Mouse (Mus musculus): ENCODE data around the gene Car15. TPM values are rescaled to one million over a fixed set of nuclear protein-coding genes. Genes with fewer than 3 reads are reported as not detected.
A peak's percentile ranks its signal among the peaks of the same experiment; 100 is the strongest.

Gene Car15
- polyA plus RNA-seq, 1 experiment from 2014 or later = 3.3 TPM

DNA sequence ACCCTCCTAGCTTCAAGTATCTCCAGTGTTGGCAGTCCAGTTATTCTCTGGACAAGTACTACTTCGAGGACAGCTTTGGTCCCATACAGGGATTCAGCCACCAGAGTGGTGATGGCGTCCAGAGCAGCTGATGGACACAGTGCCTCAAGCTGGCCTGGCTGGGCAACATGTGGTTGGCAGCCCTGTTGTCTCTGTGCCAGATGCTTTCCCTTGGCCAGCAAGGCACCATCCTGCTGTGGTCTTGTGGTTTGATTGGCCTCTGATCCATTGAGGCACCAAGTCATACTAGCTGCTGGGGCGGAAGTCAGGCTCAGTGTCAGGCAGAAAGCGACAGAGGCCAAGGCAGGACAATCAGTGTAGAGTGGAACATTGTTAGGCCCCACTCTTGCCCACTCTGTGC lies 29.0 kb downstream of the Car15 start:
- H3K36me3 ChIP-seq = peaks cover 10% of the 10 kb centered on the region; the same call in 1 of the 2 replicates
- H3K4me2 ChIP-seq = no peak overlapping the region
- H3K4me3 ChIP-seq = no peak overlapping the region
- no peaks in the 10 kb centered on the region for H3K9me3 ChIP-seq
- ATAC-seq (ENCODE audit: borderline replicate concordance, extremely low read depth, low FRiP score, low TSS enrichment) = no peak
- no peak overlapping the region for H3K9ac ChIP-seq
- H3K4me1 ChIP-seq = peaks cover 67% of the 10 kb centered on the region
- peak overlapping the region; percentile 82 for H3K27ac ChIP-seq
- H3K27me3 ChIP-seq = peaks cover 32% of the 10 kb centered on the region
- WGBS = 75% methylated on average over 4 of the region's 4 CpGs

DNA sequence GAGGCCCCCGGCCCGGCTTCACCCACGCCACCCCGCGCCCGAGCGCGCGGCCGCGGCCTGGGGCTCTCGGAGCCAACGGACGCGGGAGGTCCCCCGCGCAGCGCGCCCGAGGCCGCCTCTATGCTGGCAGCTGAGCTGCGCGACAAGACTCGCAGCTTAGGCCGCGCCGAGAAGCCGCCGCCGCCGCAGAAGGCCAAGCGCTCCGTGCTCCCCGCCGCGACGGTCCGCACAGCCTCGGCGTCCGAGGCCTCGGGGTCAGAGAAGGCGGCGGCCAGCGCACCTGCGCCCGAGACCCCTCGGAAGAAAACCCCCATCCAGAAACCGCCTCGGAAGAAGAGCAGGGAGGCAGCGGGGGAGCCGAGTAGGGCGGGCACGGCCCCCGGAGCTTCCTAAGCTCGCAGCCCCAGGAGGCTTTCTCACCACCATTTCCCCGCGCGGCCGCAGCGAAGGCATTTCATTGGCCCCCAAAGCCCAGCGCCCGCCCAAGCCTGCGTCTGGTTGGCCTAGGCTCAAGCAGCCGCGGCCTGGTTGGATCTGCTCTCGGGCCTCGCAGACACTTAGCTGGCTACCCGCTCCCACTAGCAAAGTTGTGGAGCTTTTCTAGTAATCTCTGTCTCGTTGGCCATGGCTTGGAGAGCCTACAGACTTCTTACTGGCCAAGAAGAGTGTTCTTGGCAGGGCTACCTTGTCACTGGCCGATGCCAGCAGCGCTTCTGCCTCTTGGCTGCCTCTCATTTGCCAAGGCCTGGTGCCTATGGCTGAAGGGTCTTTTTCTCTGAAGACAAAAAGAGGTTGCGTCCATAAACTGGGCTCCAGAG lies 30.8 kb downstream of the Car15 start:
- H3K36me3 ChIP-seq = peaks cover 14% of the 10 kb centered on the region; the same call in 1 of the 2 replicates
- H3K4me1 ChIP-seq = peaks cover 84% of the 10 kb centered on the region
- peak overlapping the region; percentile 92 for H3K4me2 ChIP-seq
- H3K4me3 ChIP-seq = peak overlapping the region; percentile 45
- H3K27ac ChIP-seq = peak overlapping the region; percentile 74
- 8% methylated on average over 73 of the region's 73 CpGs for WGBS
- H3K9me3 ChIP-seq = no peaks in the 10 kb centered on the region
- peaks cover 50% of the 10 kb centered on the region for H3K27me3 ChIP-seq
- peak; percentile 29; the same call in 1 of the 2 replicates for ATAC-seq (ENCODE audit: borderline replicate concordance, extremely low read depth, low FRiP score, low TSS enrichment)
- H3K9ac ChIP-seq = peak overlapping the region; percentile 57

DNA sequence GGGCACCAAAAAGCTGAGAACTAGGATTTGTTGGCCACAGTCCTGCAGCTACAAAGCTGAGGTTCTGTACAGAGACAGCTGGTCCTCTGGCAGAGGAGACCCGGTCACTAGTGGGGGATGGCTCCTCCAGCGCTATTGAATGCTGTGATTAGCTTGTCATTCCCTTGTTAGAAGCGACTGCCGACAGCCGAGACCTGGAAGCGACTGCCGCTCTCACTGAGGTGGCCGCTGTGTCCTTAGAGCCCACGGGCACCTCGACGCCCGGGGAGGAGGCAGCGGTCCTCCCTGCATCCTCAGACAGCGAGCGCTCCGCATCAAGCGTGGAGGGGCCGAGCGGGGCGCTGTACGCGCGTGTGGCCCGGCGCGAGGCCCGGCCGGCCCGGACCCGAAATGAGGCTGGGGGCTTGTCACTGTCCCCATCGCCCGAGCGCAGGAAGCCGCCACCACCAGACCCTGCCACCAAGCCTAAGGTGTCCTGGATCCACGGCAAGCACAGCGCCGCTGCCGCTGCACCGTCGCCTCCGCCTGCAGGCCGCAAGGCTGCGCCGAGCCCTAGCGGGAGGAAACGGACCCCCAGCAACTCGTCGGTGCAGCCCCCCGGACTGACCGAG lies 31.5 kb downstream of the Car15 start:
- Histone ChIP-seq H3K27ac (peak overlapping the region; percentile 74), H3K4me1 (peaks cover 88% of the 10 kb centered on the region), H3K4me3 (peak overlapping the region; percentile 45), H3K9ac (peak overlapping the region; percentile 57), H3K36me3 (peaks cover 14% of the 10 kb centered on the region; the same call in 1 of the 2 replicates), H3K4me2 (peak overlapping the region; percentile 92), H3K27me3 (peaks cover 57% of the 10 kb centered on the region), H3K9me3 (no peaks in the 10 kb centered on the region)
- WGBS = 10% methylated on average over 50 of the region's 50 CpGs
- no peak; the same call in 1 of the 2 replicates for ATAC-seq (ENCODE audit: borderline replicate concordance, extremely low read depth, low FRiP score, low TSS enrichment)

DNA sequence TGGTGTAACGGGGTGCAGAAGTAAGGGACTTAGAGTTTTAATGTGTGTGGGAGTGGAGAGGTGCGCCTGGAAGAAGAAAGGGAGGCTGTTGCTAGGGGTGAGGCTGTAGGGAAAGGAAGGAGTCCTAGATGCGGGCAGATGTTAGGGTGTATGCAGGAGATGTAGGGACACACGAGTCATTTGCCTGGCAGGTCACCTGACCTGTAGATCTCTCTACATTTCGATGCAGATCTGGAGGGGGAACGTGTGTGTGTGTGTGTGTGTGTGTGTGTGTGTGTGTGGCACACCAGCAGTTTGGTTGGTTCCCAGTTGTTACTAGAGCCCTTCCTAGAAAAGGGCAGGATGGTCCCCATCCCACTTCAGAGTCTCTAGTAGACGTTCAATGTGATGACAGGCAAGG lies 33.2 kb downstream of the Car15 start:
- Histone ChIP-seq H3K4me2 (peak overlapping the region; percentile 56), H3K4me3 (peak overlapping the region; percentile 25; the same call in 1 of the 2 replicates), H3K9ac (no peak overlapping the region; the same call in 1 of the 2 replicates), H3K9me3 (no peaks in the 10 kb centered on the region), H3K27me3 (peaks cover 67% of the 10 kb centered on the region), H3K36me3 (peaks cover 14% of the 10 kb centered on the region; the same call in 1 of the 2 replicates), H3K27ac (no peak overlapping the region), H3K4me1 (peaks cover 95% of the 10 kb centered on the region)
- whole genome bisulfite sequencing = 44% methylated on average over 7 of the region's 7 CpGs
- no peak for ATAC-seq (ENCODE audit: borderline replicate concordance, extremely low read depth, low FRiP score, low TSS enrichment)

DNA sequence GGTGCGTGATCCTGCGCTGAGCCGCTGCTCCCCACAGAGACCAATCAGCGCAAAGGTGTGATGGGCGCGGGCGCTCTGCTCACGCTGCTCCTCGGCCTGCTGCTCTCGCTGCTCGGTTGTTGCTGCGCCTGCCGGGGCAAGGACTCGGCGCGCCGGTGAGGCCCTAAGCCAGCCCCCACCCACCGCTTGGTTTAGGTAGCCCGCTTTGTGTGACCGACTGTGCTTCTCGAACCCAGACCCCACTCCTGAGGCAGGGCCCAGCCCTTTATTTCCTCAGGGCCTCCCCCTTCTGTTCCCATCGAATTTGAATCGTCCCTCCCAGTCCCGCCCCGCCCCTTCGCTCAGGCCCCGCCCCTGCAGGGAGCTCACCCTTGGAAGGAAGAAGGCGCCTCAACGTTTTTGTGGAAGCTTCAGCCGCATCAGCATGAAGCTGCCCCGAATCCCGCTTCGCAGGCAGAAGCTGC lies 33.7 kb downstream of the Car15 start:
- H3K4me1 ChIP-seq = peaks cover 96% of the 10 kb centered on the region

DNA sequence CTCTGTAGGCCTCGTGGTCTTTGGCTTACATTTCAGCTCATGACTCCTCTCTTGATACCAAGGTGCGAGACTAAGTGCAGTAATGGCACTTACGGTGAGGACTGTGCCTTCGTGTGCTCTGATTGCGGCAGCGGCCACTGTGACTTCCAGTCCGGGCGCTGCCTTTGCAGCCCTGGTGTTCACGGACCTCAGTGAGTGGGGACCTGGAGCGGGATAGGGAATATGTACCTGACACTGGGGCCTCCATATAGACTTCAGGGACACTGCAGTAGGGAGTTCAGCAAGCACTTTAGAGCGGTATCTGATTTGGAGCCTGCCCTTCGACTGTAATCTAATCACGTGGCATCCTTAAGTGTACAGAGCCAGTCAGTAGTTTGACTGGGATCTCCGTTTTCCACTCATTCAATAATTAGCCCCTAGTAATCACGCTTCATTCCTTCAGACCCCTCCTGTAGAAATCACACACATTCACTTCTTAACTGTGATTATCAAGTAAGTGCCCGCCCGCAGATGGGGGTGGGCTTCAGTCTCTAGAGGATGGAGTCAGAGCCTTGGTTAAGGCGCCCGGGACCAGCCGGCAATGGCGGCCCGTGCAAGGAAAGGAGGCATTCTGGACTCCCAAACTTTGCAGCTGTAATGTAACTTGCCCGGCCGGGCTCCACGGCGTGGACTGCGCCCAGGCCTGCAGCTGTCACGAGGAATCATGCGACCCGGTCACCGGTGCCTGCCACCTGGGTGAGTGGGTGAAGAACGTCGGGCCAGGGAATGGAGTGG lies 34.3 kb downstream of the Car15 start:
- H3K9ac ChIP-seq = no peak overlapping the region
- H3K4me1 ChIP-seq = peaks cover 96% of the 10 kb centered on the region
- peak overlapping the region; percentile 25 for H3K4me3 ChIP-seq
- peak overlapping the region; percentile 56 for H3K4me2 ChIP-seq
- 33% methylated on average over 33 of the region's 33 CpGs for WGBS
- no peaks in the 10 kb centered on the region for H3K9me3 ChIP-seq
- no peak for ATAC-seq (ENCODE audit: borderline replicate concordance, extremely low read depth, low FRiP score, low TSS enrichment)
- peaks cover 14% of the 10 kb centered on the region; the same call in 1 of the 2 replicates for H3K36me3 ChIP-seq
- H3K27ac ChIP-seq = no peak overlapping the region
- H3K27me3 ChIP-seq = peaks cover 78% of the 10 kb centered on the region

More for the DNA sequence above, 33.7 kb downstream of the Car15 start:
- Histone ChIP-seq H3K36me3 (peaks cover 14% of the 10 kb centered on the region; the same call in 1 of the 2 replicates), H3K4me2 (peak overlapping the region; percentile 56), H3K9ac (no peak overlapping the region; the same call in 1 of the 2 replicates), H3K27me3 (peaks cover 72% of the 10 kb centered on the region), H3K4me3 (peak overlapping the region; percentile 25), H3K27ac (no peak overlapping the region), H3K9me3 (no peaks in the 10 kb centered on the region)
- ATAC-seq (ENCODE audit: borderline replicate concordance, extremely low read depth, low FRiP score, low TSS enrichment) = peak; percentile 23; the same call in 1 of the 2 replicates
- WGBS = 15% methylated on average over 33 of the region's 33 CpGs

DNA sequence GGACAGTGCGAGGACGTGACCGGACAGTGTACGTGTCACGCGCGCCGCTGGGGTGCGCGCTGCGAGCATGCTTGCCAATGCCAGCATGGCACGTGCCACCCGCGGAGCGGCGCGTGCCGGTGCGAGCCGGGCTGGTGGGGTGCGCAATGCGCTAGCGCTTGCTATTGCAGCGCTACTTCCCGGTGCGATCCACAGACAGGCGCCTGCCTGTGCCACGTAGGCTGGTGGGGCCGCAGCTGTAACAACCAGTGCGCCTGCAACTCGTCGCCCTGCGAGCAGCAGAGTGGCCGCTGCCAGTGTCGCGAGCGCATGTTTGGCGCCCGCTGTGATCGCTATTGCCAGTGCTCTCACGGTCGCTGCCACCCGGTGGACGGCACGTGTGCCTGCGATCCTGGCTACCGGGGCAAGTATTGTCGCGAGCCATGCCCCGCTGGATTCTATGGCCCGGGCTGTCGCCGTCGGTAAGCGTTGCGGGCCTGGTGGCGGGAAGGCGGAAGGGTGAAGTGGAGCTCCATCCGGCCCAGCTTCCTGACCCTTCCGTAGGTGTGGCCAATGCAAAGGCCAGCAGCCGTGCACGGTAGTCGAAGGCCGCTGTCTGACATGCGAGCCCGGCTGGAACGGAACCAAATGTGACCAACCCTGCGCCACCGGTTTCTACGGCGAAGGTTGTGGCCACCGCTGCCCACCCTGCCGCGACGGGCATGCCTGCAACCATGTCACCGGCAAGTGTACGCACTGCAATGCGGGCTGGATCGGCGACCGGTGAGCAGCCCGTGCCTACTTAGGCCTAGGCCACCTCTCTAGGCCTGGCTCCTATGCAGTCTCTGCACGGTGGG lies 35.1 kb downstream of the Car15 start:
- Histone ChIP-seq H3K36me3 (peaks cover 9% of the 10 kb centered on the region; the same call in 1 of the 2 replicates), H3K27ac (no peak overlapping the region), H3K9me3 (no peaks in the 10 kb centered on the region), H3K4me3 (peak overlapping the region; percentile 27), H3K4me2 (peak overlapping the region; percentile 56), H3K27me3 (peaks cover 77% of the 10 kb centered on the region), H3K9ac (peak overlapping the region; percentile 18; the same call in 1 of the 2 replicates), H3K4me1 (peaks cover 93% of the 10 kb centered on the region)
- no peak for ATAC-seq (ENCODE audit: borderline replicate concordance, extremely low read depth, low FRiP score, low TSS enrichment)
- 17% methylated on average over 83 of the region's 83 CpGs for WGBS

DNA sequence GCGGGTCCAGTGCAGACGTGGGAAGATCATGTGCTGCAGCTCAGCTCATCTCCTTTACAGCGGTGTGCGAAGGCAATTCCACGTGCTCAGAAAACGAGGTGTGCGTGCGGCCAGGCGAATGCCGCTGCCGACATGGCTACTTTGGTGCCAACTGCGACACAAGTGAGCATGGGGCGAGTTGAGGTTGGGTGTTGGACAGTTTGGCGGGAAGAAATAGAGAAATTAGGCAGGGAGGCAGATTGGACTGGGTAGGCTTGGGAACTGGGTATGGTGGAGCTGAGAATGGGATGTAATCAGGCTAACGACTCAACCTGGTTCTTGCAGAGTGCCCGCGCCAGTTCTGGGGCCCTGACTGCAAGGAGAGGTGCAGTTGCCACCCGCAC lies 35.7 kb downstream of the Car15 start:
- peaks cover 87% of the 10 kb centered on the region for H3K4me1 ChIP-seq

DNA sequence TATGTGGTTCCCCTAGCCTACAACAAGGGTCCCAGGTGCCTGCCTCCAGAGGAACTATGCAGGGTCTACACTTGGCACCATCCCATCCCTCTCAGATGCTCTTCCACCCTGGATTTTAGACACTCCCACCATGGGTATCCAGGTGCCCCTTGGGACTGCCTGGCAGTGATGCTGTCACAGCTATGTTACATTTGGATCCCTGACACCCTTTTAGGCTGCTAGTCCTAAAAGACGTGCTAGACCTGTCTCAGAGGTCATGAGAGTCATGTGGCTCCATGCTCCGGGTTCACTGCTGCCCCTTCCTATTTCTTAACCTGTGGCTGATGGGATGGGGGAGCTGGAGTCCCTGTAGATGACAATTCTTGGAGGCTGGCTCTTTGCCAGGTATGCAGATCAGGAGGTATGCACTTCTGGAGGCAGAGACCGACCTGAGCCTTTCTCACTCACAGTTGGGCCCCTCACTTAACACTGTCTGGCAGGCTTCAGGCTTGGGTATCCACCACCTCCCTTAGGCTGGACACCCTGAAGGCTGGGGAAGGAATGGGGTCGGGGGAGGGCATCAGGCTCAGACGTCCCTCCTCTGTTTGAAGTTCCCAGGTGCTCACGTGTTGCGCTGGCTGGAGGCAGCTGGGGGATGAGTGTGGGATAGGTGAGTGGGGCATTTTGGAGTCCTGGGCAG lies 36.2 kb downstream of the Car15 start:
- ATAC-seq (ENCODE audit: borderline replicate concordance, extremely low read depth, low FRiP score, low TSS enrichment) = no peak
- Histone ChIP-seq H3K4me3 (peak overlapping the region; percentile 27; the same call in 1 of the 2 replicates), H3K36me3 (peaks cover 6% of the 10 kb centered on the region; the same call in 1 of the 2 replicates), H3K4me1 (peaks cover 82% of the 10 kb centered on the region), H3K9me3 (no peaks in the 10 kb centered on the region), H3K9ac (peak overlapping the region; percentile 18; the same call in 1 of the 2 replicates), H3K4me2 (peak overlapping the region; percentile 56), H3K27ac (no peak overlapping the region), H3K27me3 (peaks cover 73% of the 10 kb centered on the region)
- WGBS = 20% methylated on average over 7 of the region's 7 CpGs

More for the DNA sequence above, 35.7 kb downstream of the Car15 start:
- H3K4me2 ChIP-seq = peak overlapping the region; percentile 56
- H3K9me3 ChIP-seq = no peaks in the 10 kb centered on the region
- 34% methylated on average over 18 of the region's 18 CpGs for WGBS
- H3K36me3 ChIP-seq = peaks cover 6% of the 10 kb centered on the region; the same call in 1 of the 2 replicates
- no peak overlapping the region for H3K27ac ChIP-seq
- H3K9ac ChIP-seq = peak overlapping the region; percentile 18
- no peak for ATAC-seq (ENCODE audit: borderline replicate concordance, extremely low read depth, low FRiP score, low TSS enrichment)
- peaks cover 73% of the 10 kb centered on the region for H3K27me3 ChIP-seq
- H3K4me3 ChIP-seq = peak overlapping the region; percentile 27

DNA sequence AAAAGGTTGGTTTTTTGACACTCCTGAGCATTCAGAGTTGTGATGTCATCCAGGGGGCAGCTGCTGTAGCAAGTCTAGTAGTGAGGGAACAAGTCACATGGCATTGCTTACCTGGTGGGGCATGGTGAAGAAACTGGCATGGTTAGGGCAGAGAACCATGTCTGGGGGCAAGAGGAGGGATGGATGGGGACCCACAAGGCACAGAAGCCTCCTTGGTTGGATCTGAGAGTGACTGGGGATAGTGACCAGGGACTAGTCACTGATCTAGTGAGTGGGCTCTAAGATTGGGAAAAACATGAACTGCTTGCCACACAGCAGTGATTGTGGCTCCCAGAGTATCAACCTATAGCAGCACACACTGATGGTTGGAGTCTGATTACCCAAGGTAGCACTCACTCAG lies 38.6 kb downstream of the Car15 start:
- Histone ChIP-seq H3K4me1 (peaks cover 76% of the 10 kb centered on the region), H3K9ac (peak overlapping the region; percentile 10; the same call in 1 of the 2 replicates), H3K27ac (no peak overlapping the region), H3K4me2 (peak overlapping the region; percentile 76), H3K36me3 (0 out of 2 replicates have a peak, but pooled peaks cover 3% of the 10 kb centered on the region), H3K4me3 (peak overlapping the region; percentile 60), H3K27me3 (peaks cover 54% of the 10 kb centered on the region), H3K9me3 (no peaks in the 10 kb centered on the region)
- no peak for ATAC-seq (ENCODE audit: borderline replicate concordance, extremely low read depth, low FRiP score, low TSS enrichment)
